Mouse (Mus musculus) spleen, adult 2 months (tissue): ENCODE measurements at regions not wholly inside any gene's neighbourhood (a gene's known extent, or its start where the extent isn't known, plus 50 kb on each side); places are given as distances from the start of the nearest gene placed in this dataset.

Experiments used
- CTCF ChIP-seq: fragments of 200-500 bp; IDR thresholded peaks from 2 replicates; pipeline ENCODE4 v1.5.1; 2011; ENCODE audit warnings: mild to moderate bottlenecking, inconsistent platforms; ENCODE audit not compliant: insufficient read depth, insufficient read length, insufficient replicate concordance; ENCODE audit errors: extremely low read depth
- POLR2A ChIP-seq: fragments of 200-500 bp; IDR thresholded peaks from 2 replicates; pipeline ENCODE4 v1.6.1; 2011; ENCODE audit warnings: low read depth, low read length, inconsistent platforms

- TF ChIP-seq CTCF (no peak), POLR2A (no peak)
Measured at GRCm38 (mm10) chr13:28770018-28770417, 183.5 kb downstream of the Sox4 start.
